Mouse (Mus musculus) T-helper 17 cell (primary cell): ENCODE data around the gene Rb1.

Source experiments
- in situ Hi-C, 2 experiments: fragments of 300-600 bp; cut with MboI, MseI; formaldehyde crosslinking; loops; 1 replicate in 1 of 2; 2 replicates in 1 of 2; pipeline ENCODE4 v1.15.1; 2025; ENCODE audit warnings: high pct_unique_total_duplicates in 2 of 2

Gene Rb1

DNA sequence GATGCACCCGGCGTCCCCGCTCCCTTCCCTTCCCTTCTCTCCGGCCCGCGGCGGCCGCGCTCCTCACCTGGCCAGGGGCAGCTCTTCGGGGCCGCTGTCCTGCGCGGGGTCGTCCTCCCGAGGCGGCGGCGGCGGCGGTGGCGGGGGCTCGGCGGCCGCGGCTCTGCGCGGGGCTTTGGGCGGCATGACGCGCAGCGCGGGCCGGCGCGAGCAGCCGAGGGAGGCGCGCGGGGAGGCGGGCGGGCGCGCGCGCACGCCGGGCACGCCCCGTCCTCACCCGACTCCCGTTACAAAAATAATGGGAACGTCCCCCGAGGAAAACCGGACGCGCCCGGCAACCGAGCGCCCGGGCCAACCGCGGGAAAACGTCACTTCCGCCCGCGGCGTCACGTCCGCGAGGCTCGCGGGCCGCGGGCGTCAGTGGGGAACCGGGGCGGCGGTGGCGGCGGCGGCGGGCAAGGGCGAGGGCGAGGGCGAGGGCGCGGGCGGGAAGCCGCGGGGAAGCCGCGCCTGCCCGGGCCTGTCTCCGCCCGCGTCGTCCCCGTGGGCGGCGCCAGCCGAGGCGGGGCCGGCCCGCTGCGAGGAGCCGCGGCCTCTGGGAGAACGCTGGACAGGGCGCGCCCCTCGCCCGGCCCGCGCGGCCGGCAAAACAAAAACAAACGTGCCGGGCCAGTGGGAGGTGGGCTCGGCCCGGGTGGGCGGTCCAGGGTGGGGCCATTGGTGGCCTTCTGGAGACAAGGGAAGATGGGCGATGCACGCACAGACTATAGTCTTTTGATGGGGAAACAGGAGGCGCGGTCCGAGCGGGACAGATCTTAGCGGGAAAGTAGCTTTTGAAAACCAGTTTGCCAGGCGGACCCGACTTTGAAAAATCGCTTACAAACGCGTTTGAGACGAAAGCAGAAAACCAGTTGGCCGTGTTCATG lies at the start of gene Rb1:
Rb1 (minus strand) TSS at position 367 of the 926 bp plus-strand sequence.
- in situ Hi-C loops: no loop called here

DNA sequence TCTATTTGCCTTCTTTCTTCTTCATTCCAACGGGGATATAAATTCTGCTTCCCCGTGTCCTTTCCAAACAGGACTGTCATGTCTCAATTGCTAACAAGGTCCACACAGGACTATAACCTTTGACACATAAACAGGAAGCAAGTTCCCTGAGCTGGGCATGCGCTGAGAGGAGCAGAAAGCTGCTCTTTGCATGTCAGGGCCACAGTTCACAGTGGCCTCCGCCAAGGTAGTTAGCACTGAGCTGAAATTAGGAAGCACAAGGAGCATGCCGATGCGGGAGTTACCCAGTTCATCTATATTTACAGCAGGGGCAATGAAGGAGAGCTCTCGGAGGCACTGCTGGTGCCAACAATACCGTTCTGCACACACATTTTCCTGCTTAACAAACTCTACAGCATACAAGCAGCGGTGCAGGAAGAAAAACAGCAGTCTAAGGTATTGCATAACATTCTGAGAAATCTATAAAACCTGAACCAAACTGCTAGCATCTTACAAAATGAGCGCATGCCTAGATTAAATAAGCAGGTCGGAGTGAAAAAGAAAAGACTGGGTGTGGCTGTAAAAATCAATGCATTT lies 48.8 kb upstream of the Rb1 start:
- in situ Hi-C loops: no loop called here

DNA sequence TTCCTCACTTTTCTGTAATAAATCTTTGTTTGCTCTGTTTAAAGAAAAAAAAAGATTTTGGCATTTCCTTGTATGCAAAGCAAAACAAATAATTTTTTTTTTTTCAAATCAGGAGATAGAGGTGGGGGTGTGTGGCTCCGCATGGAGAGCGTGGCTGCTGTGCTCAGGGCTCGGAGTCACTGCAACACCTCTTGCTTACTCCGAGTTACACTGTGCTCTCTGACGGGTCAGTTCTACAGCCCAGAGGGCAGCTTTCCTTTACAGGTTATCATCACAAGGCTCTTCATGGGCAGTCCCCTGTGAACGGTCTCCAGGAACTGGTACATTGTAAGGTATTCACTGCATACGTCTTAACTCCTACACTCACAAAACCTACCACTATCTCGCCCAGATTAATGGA lies 48.0 kb upstream of the Rb1 start:
- in situ Hi-C loops: no loop called here

DNA sequence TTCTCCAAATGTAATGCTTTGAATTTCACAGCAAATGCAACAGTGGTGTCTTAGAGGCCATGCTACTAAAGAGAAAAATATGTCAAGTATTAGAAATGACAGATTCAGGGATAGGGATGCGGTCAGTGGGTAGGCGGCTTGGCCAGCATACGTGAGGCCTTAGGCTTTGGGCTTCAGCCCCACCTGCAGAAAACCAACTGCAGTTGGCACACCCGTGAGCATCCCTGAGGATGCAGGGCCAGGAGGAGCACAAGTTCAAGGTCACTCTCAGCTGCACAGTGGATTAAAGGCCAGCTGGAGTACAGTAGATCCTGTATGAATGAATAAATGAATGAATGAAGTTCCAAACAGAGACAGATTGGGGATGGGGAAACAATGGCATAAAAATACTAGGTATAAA lies 47.4 kb upstream of the Rb1 start:
- in situ Hi-C loops: no loop called here

DNA sequence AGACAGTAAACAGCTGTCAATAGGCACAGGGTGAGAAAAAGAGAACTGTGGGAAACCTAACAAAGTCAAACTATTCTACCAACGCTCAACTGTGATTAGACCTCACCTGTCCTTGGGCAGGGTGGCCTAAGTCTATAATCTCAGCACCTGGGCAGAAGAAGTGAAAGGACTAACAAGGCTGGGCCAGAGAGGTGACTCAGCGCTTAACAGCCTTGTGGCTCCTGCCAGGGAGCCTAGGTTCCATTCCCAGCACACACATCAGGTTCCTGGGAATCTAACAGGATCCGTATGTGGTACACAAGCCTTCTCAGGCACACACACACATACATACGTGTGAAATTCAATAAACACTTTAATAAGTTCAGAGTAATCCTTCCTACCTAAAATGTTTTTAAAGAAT lies 46.0 kb upstream of the Rb1 start:
- in situ Hi-C loops: no loop called here

DNA sequence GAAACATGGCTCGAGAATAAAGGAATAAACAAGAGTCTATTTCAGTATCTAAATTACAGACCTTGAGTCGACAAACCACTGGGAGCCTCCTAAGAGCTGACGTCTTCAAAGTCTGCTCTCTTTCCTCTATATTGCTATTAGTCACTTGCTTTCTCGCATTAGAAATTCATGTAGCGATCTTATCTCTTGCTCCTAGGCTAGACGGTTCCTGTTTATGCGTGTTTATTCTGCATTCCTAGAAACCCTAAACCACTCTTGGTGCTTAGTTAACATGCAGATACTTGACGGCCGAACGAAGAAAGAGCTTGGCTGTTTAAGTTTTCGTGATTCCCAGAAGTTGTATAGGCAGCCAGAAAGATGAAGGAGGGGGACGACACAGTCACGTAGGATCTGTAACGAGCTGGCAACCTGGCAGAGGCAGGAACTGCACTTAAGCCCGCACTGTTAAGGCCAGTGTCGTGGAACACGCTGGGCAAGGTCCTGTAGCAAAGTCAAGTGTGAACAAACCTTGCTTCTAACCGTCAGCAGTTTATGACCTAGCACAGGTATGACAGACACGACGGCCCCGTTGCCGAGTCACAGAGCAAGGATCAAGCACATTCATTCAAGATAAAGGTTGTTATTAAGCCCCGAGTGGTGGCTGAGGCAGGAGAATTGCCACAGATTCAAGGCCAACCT lies 45.2 kb upstream of the Rb1 start:
- in situ Hi-C loops: no loop called here

DNA sequence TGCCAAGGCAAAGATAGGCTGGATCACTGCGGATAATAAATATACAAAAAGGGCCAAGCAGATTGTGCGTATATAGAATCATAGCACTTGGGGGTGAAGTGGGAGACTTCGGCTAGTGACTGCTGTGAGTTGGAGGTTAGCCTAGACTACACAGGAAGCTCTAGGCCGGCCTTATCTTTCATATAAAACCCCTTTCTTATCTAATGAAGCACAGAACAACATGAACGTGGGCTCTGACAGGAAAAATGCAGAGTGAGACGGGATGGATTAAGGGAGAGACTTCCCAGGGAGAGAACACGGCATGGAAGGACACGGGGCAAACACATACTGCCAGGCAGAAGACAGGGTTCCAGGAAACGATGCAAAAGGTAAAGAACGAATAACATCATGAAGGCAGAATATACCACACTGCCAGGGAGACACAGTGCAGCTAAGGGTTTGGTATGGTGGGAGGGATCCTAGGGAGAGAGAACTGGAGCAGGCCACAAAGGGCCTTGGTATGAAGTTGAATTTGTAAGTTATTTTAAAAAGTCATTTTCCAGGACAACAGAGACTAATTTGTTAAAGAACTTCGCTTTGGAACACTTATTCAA lies 44.6 kb upstream of the Rb1 start:
- in situ Hi-C loops: no loop called here

DNA sequence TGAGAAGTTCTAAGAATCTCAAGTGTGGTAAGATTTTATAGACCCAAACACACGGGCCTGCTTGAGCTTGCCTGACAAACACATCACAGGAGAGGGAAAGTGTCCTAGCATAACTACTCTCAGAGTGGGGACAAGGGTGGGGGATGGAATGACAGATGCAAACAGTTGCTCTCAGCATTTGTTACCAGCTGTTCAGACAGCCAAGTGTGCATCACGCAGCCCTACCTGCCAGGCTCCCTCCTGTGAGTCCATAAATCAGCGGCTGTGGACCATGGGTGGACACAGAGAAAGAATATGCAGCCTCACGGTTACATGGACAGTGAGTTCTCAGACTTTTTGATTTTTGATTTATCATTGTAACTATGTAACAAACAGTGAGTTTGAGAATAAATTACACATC lies 44.0 kb upstream of the Rb1 start:
- in situ Hi-C loops: no loop called here

DNA sequence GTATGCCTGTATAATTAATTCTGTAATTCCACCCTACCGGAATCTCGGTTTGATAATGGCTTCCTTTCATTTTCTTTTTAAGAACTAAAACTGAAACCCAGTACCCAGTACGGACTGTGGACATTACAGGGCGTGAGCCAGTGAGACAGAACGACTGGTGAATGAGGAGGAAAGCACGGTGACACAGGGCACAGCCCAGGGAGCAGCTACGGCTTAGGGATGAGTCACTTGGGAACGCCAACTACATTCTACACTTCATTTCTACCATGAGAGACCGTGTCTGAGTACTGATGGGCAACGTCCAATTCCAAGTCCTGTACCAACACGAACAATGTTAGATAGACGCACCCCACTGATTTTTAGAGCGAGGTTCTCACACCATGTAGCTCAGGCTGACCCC lies 43.3 kb upstream of the Rb1 start:
- in situ Hi-C loops: no loop called here

DNA sequence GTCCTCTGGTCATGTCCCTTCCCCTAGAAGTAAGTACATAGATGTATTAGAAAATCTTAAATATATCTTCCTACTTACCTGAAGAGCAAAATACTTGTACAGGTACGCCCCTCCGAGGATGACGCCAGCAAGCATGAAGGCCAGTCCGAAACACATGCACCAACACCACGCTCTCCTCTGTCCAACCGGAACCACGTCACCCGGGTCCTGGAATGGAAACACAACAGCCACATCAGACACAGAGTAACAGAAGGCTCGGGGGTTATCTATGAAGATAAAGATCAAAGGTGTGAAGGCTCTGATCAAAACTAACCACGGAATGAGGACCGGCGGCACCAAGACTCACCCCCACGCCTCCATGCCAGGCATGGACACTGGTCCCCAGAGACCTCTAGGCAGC lies 42.6 kb upstream of the Rb1 start:
- in situ Hi-C loops: no loop called here

DNA sequence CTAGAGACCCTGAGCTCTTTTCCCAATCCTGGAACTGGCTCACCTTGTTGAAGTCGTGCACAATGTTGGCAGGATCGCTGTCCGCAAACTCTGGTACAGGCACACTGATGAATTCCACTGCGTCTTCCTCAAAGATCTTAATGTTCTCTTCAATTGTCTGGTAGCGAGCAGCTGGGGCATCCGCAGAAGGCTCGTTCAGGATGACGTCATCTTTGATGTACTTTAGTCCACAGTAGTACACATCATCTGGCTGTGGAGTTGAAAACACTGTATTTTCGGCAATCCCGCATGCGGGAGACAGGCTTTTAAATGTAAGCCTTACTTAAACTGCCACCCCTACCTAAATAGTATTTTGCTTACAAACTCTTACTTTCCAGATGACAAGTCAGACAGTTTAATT lies 40.7 kb upstream of the Rb1 start:
- in situ Hi-C loops: no loop called here

DNA sequence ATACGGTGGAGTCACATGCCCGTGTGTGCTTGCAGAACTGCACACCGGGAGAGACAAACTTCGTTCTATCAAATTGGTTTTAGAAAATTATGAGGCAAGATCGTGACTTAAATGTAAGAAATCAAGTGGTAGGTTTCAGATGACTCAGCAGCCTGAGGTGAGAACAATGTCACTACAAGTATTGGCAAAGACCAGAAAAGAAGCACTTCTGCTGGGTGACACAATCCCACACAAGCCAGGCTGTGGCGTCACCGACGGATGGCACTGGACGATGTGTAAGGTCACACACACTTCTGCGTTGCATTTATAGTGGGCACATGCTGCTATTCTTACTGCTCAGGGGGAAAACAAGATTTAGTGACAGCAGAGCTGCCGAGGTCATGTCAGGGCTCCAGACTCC lies 38.2 kb upstream of the Rb1 start:
- in situ Hi-C loops: no loop called here

DNA sequence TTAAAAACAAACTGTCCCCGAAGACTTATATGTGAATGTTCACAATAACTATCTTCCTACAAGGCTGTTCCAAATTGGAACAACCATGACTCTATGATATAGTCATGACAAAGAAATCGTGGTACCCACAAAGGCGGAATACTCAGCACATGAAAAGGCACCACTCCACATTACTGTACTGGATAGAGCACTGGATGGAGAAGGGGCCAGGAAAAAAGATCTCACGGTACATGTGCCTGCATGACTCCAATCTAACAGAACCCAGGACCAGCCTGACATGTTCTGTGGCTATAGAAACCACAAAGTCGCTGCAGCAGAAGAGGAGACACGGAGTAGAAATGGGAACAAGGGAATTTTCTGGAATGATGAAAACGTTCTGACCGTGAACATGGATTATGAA lies 29.1 kb upstream of the Rb1 start:
- in situ Hi-C loops: no loop called here

DNA sequence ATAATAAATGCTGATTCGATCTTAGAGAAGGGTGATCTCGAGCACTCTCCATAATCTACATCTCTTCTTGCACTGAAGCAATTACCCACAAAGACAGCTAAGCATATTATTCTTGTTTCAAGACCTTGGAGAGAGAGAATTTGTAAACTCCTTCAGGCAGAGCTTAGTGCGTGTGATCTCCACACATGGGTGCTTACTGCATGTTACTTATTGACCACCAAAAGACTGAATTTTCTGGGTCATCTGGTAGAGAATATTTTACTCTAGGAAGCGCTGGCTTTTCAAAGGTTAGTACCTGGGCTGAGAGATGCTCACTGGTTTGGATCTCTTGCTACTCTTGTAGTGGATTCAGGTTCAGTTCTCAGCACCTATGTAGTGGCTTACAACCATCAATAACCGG lies 25.5 kb upstream of the Rb1 start:
- in situ Hi-C loops: no loop called here

DNA sequence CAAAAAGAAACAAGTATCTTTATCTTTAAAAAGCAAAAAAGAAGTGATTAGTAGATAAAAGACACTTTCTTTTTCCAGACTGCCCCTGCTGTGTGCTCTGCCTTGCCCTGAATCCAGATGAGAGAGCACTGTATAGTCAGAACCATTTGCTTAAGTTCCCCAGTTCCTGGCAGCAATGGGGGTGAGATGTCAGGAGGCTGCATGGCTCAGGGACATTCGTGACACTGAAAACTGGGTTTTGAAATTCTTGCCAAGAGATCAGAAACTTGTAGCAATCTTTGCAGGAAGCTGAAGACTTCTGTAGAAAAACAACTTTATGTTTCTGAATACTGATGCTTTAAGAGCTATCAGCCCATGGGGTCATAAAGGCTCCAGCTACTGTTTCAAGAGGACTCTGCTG lies 24.4 kb upstream of the Rb1 start:
- in situ Hi-C loops: no loop called here

DNA sequence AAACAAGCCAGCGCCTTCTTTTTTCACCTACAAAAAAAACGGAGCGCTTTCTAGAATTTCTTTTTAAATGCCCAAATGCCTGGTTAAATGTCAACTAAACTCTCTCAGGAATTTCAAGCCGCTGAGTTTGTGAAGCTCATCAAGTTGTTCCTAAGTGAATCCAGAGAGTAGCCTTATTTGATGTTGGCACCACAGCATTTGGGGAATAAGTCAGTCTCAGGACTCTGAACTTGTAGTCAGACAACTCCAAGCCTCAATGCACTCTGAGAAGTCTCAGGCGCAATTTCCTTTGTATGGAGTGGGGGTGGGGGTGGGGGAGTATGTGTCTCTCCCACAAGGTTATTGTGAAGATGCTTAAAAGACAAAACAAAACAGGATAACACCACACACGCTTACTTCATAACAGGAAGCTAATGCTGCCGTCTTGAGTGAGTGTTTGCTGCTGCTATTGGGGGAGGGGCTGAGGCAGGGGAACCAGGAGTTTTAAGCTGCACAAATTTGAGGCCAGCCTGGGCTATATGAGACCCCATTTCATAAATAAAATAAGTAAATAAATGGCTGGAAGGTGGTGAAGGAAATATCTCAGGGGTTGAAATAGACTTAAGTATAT lies 23.5 kb upstream of the Rb1 start:
- in situ Hi-C loops: no loop called here

DNA sequence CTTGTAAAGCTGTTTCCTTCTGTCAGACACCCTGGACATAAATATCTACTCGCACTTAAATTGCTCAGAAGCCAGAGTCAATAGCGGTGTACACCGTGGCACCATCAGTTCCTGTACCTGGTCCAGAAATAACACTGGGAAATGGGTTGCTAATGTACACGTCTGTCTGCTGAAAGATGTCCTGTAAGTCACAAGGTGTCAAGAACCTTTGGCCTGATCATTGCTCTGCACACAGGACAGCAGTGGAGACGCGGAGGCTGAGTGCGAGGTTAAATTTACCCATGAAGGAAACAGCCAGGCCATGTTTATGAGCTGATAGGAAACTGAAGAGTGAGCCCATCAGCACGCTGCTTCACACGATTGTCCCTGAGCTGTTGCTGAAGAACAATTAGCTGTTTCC lies 21.7 kb upstream of the Rb1 start:
- in situ Hi-C loops: no loop called here

DNA sequence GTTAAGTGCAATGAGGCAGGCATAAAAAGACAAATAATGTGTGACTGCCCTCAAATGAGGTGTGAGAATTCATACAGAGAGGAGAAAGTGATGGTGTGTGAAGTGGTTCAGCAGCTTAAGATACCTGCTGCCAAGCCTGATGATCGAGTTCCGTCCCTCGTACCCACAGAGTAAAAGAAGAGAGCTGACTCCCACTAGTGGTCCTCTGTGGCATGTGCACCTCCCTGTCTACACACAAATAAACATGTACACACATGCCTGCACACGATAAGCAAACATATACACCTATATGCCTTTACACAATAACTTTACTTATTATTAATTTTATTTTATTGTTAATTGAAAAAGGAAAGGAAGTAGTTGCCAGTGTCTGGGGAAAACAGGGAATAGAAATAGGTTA lies 20.0 kb upstream of the Rb1 start:
- in situ Hi-C loops: no loop called here

DNA sequence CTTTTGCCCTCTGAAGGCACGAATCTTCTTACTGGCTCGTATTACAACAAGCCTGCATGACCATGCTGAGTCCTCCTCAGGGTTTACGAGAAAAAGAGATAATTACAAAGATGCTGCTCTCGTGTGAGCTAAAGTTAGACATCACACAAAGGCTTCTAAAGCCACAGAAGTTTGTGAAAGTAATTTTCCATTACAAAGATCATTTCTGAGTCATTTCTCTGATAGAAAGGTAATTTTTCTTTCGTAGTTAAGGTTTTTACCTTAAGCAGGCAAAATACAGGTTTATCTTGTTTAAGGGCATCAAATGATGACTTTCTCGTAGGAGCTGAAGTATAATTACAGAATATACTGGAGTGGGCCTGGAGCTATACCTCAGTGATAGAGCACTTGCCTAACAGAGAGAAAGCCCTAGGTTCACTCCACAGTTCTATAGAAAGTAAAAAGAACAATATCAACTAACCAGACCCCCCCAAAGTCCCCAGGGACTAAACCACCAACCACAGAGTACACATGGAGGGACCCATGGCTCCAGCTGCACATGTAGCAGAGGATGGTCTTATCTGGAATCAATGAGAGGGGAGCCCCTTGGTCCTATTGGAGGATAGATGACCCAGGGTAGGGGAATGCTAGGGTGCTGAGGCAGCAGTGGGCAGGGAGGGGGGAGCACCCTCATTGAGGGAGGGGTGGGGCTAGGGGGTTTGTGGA lies 14.6 kb upstream of the Rb1 start:
- in situ Hi-C loops: no loop called here

DNA sequence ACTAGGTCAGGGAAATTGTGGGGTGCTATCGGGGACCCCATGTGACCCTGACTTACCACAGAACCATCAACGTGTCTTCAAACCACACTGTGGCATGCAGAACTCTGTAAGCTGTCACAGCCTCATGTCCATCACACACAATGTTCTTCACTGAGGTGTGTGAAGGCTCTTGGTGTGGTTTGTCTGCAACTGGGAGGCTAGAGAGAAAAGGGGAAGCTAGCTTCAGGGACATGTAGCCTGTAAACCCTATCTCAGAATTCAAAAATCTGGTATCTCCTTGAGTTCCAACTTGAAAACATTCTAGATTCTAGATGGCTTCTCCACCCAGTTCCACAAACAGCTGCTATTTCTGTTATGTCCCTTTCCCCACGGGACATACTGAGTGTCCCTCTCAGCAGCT lies 14.0 kb upstream of the Rb1 start:
- in situ Hi-C loops: no loop called here

DNA sequence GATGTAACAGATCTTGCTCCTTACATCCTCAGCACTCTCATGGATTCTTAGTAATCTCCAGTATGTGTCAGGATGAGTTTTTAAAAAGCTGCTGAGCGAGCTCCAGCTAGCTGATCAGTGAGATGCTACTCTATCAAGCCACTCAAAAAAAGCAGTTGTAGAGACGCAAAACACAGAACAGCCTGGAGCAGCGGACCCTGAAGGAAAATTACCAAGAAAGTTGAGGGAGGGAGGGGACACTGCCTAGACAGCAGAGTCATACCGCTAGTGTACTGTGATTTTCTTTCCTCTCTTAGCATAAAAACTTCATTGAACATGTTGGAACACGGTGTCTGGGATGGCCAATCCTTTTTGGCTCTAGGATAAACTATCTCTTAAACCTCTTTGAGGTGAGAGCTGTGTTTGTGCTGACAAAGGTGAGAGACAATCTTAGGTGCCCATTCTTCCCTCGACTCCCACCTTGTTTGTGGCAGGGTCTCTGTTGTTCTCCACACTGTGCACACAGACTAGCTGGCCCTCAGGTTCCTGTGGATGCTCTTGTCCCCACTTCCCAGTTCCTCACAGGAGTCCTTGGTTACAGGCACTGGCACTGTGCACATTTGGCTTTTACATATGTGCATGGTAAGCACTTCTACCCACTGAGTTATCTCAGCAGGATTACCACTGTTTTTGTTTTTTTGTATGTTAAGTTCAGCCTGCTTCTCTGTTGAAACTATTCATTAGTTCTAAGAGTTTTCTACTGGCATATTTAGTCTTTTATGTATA lies 10.9 kb upstream of the Rb1 start:
- in situ Hi-C loops: no loop called here
